Mouse (Mus musculus): ENCODE results near the gene Olfr23. TPM values are rescaled to one million over a fixed set of nuclear protein-coding genes. Genes with fewer than 3 reads are reported as not detected.
"Not testable (repeated sequence)": the region's sequence is repeated elsewhere in the genome, so short reads cannot be mapped to it uniquely, and the experiment has no call there.

Olfr23 gene
- polyA plus RNA-seq (2016; fragmentation: Nextera tagmentation; extraction: Ambion mirVana): not detected in 2 replicates

GRCm38 (mm10) chr11:73936377-73936776 lies at the start of gene Olfr23:
Gene Olfr23 (plus strand): TSS chr11:73936677.
- no peak for ATAC-seq (ENCODE audit: low FRiP score, low read depth)
- Histone ChIP-seq H3K4me2 (replicated peaks) (no peak within 1 kb of the TSS), H3K36me3 (no peaks in the 10 kb centered on the region), H3K27me3 (replicated peaks) (no peaks in the 10 kb centered on the region), H3K4me1 (no peaks in the 10 kb centered on the region), H3K27ac (no peak within 1 kb of the TSS), H3K9me3 (peaks cover 13% of the 10 kb centered on the region), H3K4me3 (no peak within 1 kb of the TSS), H3K9ac (no peak within 1 kb of the TSS)

DNA sequence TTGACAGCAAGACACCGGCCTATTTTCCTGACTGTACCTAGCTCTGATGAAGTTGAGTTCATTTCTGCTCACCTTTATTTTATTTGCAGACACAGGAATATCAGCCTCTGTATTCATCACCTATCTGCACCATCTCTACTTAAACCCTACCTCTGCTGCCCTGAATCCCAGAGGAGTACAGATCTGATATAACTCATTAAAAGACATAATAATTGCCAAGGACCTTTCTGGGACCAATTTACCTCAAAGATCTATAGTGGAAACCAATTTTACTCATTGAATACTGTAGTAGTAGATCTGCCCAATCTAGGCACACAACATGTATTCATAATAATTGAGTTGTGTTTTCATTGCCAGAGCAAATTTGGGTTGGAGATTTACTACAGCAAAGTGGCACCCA lies 45.8 kb upstream of the Olfr23 start, which contains the start of gene Olfr394:
Olfr394 (minus strand) TSS at position 101 of the 400 bp plus-strand sequence.
- 81% methylated on average over 1 of the region's 1 CpGs for WGBS
- H3K4me2 ChIP-seq (replicated peaks): no peak within 1 kb of the TSS

DNA sequence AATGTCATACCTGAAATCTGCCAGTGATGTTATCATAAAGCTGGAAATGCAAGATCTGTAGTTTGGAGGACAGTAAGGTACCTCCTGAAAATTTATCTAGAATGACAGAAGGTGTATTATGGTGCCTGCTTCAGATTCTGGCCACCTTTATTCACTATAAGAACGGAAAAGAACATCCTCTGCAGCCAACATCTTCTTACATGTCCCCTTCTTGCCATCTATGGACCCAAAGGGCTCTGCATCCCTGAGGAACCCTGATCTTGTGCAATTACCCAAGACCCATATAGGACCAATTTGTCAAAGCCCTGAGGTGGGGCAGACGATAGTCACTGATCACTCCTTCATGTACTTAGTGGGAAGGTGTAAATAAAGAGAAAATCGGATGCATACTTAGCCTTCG lies 27.3 kb upstream of the Olfr23 start, which contains the start of gene Olfr395:
Olfr395 (minus strand) TSS at position 101 of the 400 bp plus-strand sequence.
- not testable (repeated sequence) for H3K36me3 ChIP-seq; H3K27ac ChIP-seq; H3K4me3 ChIP-seq; ATAC-seq (ENCODE audit: low FRiP score, low read depth); H3K9me3 ChIP-seq; H3K4me1 ChIP-seq; H3K9ac ChIP-seq; H3K4me2 ChIP-seq (replicated peaks); H3K27me3 ChIP-seq (replicated peaks)
- 79% methylated on average over 4 of the region's 4 CpGs for WGBS

More for the DNA sequence above, 45.8 kb upstream of the Olfr23 start, which contains the start of gene Olfr394:
- H3K9me3 ChIP-seq: no peaks in the 10 kb centered on the region
- H3K4me1 ChIP-seq: no peaks in the 10 kb centered on the region
- no peak within 1 kb of the TSS for H3K4me3 ChIP-seq
- no peaks in the 10 kb centered on the region for H3K27me3 ChIP-seq (replicated peaks)
- H3K27ac ChIP-seq: no peak within 1 kb of the TSS
- no peak for ATAC-seq (ENCODE audit: low FRiP score, low read depth)
- H3K36me3 ChIP-seq: no peaks in the 10 kb centered on the region
- no peak within 1 kb of the TSS for H3K9ac ChIP-seq

- no peak within 1 kb of the TSS for H3K4me2 ChIP-seq (replicated peaks)
- H3K27me3 ChIP-seq (replicated peaks): no peaks in the 10 kb centered on the region
- ATAC-seq (ENCODE audit: low FRiP score, low read depth): no peak
- no peak within 1 kb of the TSS for H3K9ac ChIP-seq
- no peak within 1 kb of the TSS for H3K27ac ChIP-seq
- no peak within 1 kb of the TSS for H3K4me3 ChIP-seq
- H3K9me3 ChIP-seq: peaks cover 12% of the 10 kb centered on the region
- 75% methylated on average over 1 of the region's 1 CpGs for WGBS
- H3K36me3 ChIP-seq: no peaks in the 10 kb centered on the region
- no peaks in the 10 kb centered on the region for H3K4me1 ChIP-seq
Measured at GRCm38 (mm10) chr11:73960517-73960916, 24.0 kb downstream of the Olfr23 start, which contains the start of gene Olfr397. Gene Olfr397 (plus strand): TSS chr11:73960817.

- no peak for ATAC-seq (ENCODE audit: low FRiP score, low read depth)
- Histone ChIP-seq H3K4me3 (no peak within 1 kb of the TSS), H3K27ac (no peak within 1 kb of the TSS), H3K9ac (no peak within 1 kb of the TSS), H3K9me3 (peaks cover 37% of the 10 kb centered on the region), H3K4me1 (no peaks in the 10 kb centered on the region), H3K27me3 (replicated peaks) (no peaks in the 10 kb centered on the region), H3K4me2 (replicated peaks) (no peak within 1 kb of the TSS), H3K36me3 (no peaks in the 10 kb centered on the region)
Measured at GRCm38 (mm10) chr11:73990307-73990706, 53.8 kb downstream of the Olfr23 start, which contains the start of gene Olfr398. Gene Olfr398 (minus strand): TSS chr11:73990407.

Other genes with a start within 250 kb of the Olfr23 start
- not detected in 2 replicates for gene Zfp735, start 247.9 kb upstream of the Olfr23 start, polyA plus RNA-seq (2016; fragmentation: Nextera tagmentation; extraction: Ambion mirVana)
- not detected in 2 replicates for gene Olfr389, start 156.0 kb upstream of the Olfr23 start, polyA plus RNA-seq (2016; fragmentation: Nextera tagmentation; extraction: Ambion mirVana)
- gene Olfr390, start 153.7 kb upstream of the Olfr23 start, polyA plus RNA-seq (2016; fragmentation: Nextera tagmentation; extraction: Ambion mirVana): not detected in 2 replicates
- not detected in 2 replicates for gene Olfr391-ps, start 133.6 kb upstream of the Olfr23 start, polyA plus RNA-seq (2016; fragmentation: Nextera tagmentation; extraction: Ambion mirVana)
- gene Olfr392, start 119.6 kb upstream of the Olfr23 start, polyA plus RNA-seq (2016; fragmentation: Nextera tagmentation; extraction: Ambion mirVana): not detected in 2 replicates
- not detected in 2 replicates for gene Olfr393, start 85.2 kb upstream of the Olfr23 start, polyA plus RNA-seq (2016; fragmentation: Nextera tagmentation; extraction: Ambion mirVana)
- gene Olfr394, start 45.9 kb upstream of the Olfr23 start, polyA plus RNA-seq (2016; fragmentation: Nextera tagmentation; extraction: Ambion mirVana): not detected in 2 replicates
- not detected in 2 replicates for gene Olfr395, start 27.4 kb upstream of the Olfr23 start, polyA plus RNA-seq (2016; fragmentation: Nextera tagmentation; extraction: Ambion mirVana)
- gene Olfr397, start 24.1 kb downstream of the Olfr23 start, polyA plus RNA-seq (2016; fragmentation: Nextera tagmentation; extraction: Ambion mirVana): not detected in 2 replicates
- not detected in 2 replicates for gene Olfr398, start 53.7 kb downstream of the Olfr23 start, polyA plus RNA-seq (2016; fragmentation: Nextera tagmentation; extraction: Ambion mirVana)
- gene Olfr139, start 119.9 kb downstream of the Olfr23 start, polyA plus RNA-seq (2016; fragmentation: Nextera tagmentation; extraction: Ambion mirVana): not detected in 2 replicates
- not detected in 2 replicates for gene Olfr399, start 119.9 kb downstream of the Olfr23 start, polyA plus RNA-seq (2016; fragmentation: Nextera tagmentation; extraction: Ambion mirVana)
- gene Zfp616, start 133.3 kb downstream of the Olfr23 start, polyA plus RNA-seq (2016; fragmentation: Nextera tagmentation; extraction: Ambion mirVana): not detected in 2 replicates
- gene Olfr401, start 177.0 kb downstream of the Olfr23 start, polyA plus RNA-seq (2016; fragmentation: Nextera tagmentation; extraction: Ambion mirVana): not detected in 2 replicates
- not detected in 2 replicates for gene Olfr402, start 216.9 kb downstream of the Olfr23 start, polyA plus RNA-seq (2016; fragmentation: Nextera tagmentation; extraction: Ambion mirVana)
- not detected in 2 replicates for gene Olfr403, start 249.6 kb downstream of the Olfr23 start, polyA plus RNA-seq (2016; fragmentation: Nextera tagmentation; extraction: Ambion mirVana)

Data from neural tube, embryonic 12.5 days (tissue).